Mouse (Mus musculus): ENCODE results near the gene Grip1. TPM values are rescaled to one million over a fixed set of nuclear protein-coding genes. Genes with fewer than 3 reads are reported as not detected.

The Grip1 gene
- polyA plus RNA-seq, 1 experiment from 2014 or later = 5.0 TPM

DNA sequence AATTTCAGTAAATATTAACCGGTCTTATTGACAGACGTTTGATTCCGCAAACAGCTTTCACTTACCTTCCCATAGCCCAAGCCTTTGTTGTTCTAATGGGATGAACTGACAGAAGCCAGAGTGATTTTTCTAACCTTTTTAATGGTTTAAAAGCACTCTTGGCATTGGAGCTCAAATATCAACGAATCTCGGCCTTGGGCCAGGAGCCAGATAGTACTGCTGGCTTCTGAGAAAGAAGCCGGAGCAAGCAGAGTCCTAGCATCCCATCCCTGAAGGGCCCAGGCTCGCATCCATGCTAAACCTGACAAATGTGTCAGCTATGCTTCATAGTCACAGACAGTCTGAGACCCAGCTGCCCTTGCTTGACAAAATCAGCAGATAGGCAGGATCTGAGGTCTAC is 302.6 kb downstream of the Grip1 start:
- Histone ChIP-seq H3K9me3 (no peaks in the 10 kb centered on the region), H3K27me3 (no peaks in the 10 kb centered on the region), H3K27ac (no peak overlapping the region), H3K9ac (replicated peaks) (no peak overlapping the region), H3K4me1 (replicated peaks) (peaks cover 53% of the 10 kb centered on the region), H3K4me3 (replicated peaks) (no peak overlapping the region), H3K36me3 (no peaks in the 10 kb centered on the region), H3K4me2 (no peak overlapping the region)
- 88% methylated on average over 7 of the region's 7 CpGs for WGBS
- ATAC-seq (ENCODE audit: insufficient number of reproducible peaks, insufficient read depth, low FRiP score, low TSS enrichment, low read depth) = no peak

DNA sequence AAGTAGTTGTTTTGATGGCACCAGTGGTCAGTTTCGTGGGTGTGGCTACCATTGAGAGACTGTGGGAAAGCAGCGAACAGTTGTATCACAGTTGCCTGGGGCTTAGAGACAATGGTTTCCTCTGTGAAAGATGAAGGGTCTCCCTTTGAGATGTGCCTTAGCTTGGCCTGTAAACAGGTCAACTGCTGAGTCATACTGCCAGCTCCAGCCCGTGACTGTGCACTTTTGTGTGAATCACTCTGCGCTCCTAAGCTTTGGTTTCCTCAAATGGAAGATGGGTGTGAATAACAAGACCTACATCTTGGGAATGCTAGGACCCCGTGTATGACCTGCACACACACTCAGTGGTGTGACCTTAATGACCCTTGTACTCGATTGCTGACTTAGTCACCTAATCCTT is 303.6 kb downstream of the Grip1 start:
- no peak for ATAC-seq (ENCODE audit: insufficient number of reproducible peaks, insufficient read depth, low FRiP score, low TSS enrichment, low read depth)
- 76% methylated on average over 6 of the region's 6 CpGs for WGBS
- H3K4me2 ChIP-seq = no peak overlapping the region
- H3K27me3 ChIP-seq = no peaks in the 10 kb centered on the region
- H3K27ac ChIP-seq = no peak overlapping the region
- H3K9ac ChIP-seq (replicated peaks) = no peak overlapping the region
- peaks cover 57% of the 10 kb centered on the region for H3K4me1 ChIP-seq (replicated peaks)
- H3K9me3 ChIP-seq = no peaks in the 10 kb centered on the region
- no peaks in the 10 kb centered on the region for H3K36me3 ChIP-seq
- H3K4me3 ChIP-seq (replicated peaks) = no peak overlapping the region

DNA sequence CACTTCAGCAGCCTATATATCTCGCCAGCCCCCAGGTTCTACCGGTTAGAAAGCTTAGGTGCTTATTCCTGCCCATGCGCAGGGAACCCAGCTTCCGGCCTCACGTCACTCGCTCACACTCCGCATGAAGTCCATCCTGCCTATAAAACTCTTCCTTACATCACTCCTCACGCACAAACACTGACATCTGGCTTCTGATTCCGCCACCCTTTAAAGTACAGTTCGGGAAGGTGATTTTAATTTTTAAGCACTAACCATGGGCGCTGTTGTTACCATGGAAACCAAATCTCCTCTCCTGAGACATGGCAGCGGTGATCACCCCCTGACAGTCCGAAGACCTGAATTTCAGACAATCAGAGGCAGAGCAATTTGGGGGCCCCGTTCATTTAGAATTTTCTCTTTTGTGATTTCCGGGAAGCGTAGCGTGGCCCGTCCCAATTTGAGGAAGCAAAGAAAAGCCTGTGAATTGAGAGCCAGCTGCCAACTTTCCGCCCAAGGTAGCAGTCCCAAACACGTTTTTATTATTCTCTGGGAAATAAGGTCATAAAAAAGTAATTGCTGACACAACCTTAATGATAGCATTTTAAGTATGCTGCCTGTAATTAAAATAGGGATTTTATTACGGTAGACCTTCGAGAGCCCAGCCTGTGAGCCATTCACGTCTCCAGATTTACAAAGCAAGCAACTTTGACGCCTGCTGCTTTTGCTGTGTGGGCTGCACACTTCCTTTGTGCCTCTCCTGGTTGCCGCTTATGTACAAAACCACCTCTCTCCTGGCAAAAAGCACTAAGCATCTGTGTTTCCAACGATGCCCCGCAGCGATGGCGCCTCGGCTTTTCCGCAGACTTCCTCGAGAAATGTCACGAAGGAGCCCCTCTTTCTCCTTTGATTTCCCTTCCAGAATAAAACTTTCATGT is 308.1 kb downstream of the Grip1 start:
- Histone ChIP-seq H3K27ac (peak overlapping the region; percentile 73), H3K9ac (replicated peaks) (no peak overlapping the region; the same call in 1 of the 2 replicates), H3K4me3 (replicated peaks) (peak overlapping the region; percentile 27), H3K4me2 (peak overlapping the region; percentile 54), H3K9me3 (no peaks in the 10 kb centered on the region), H3K27me3 (no peaks in the 10 kb centered on the region), H3K4me1 (replicated peaks) (peaks cover 38% of the 10 kb centered on the region), H3K36me3 (no peaks in the 10 kb centered on the region)
- peak; percentile 66 for ATAC-seq (ENCODE audit: insufficient number of reproducible peaks, insufficient read depth, low FRiP score, low TSS enrichment, low read depth)
- 36% methylated on average over 33 of the region's 33 CpGs for WGBS

DNA sequence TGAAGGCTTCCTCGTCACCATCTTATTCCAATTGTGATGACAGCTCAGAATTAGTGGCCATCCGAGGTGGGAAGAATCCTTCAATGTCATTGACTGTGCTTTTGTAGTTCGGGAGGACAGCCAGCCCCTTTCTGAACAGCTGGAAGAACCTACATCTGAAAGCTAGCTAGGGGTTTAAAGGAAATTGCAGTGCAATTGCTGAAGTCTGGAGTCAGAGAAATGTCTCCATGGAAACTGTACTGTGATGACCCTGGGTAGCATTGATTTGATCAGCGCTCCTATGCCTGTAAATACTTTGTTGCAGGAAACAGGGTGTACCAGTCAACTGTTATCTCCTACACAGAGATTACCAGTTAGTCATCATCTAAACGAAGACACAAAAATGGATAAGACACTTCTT is 325.2 kb downstream of the Grip1 start:
- no peaks in the 10 kb centered on the region for H3K36me3 ChIP-seq
- H3K9me3 ChIP-seq = no peaks in the 10 kb centered on the region
- WGBS = 66% methylated on average over 5 of the region's 5 CpGs
- no peaks in the 10 kb centered on the region for H3K4me1 ChIP-seq (replicated peaks)
- H3K9ac ChIP-seq (replicated peaks) = no peak overlapping the region
- ATAC-seq (ENCODE audit: insufficient number of reproducible peaks, insufficient read depth, low FRiP score, low TSS enrichment, low read depth) = no peak
- no peak overlapping the region for H3K4me3 ChIP-seq (replicated peaks)
- H3K27ac ChIP-seq = no peak overlapping the region
- H3K27me3 ChIP-seq = no peaks in the 10 kb centered on the region
- no peak overlapping the region for H3K4me2 ChIP-seq

DNA sequence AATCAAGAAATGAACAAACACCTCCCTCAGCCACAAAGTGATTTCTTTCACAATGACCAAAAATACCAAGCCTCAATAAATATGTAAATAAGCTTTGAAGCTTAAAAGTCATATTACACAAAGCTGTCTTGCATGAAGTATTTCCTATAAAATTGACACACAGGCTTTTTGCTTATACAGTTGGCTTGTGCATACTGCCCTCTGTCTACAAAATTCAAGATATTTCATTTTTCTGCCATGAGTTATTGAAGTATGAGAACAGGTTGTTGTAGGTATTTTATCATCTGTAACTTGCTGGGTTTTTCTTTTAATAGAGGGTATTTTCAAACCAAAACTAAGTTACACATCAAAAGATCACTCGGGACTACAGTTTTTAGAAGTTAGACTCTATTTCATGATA is 326.0 kb downstream of the Grip1 start:
- no peak overlapping the region for H3K4me2 ChIP-seq
- WGBS = 91% methylated on average over 1 of the region's 1 CpGs
- H3K27me3 ChIP-seq = no peaks in the 10 kb centered on the region
- no peak overlapping the region for H3K4me3 ChIP-seq (replicated peaks)
- H3K36me3 ChIP-seq = no peaks in the 10 kb centered on the region
- H3K4me1 ChIP-seq (replicated peaks) = no peaks in the 10 kb centered on the region
- no peak overlapping the region for H3K9ac ChIP-seq (replicated peaks)
- H3K9me3 ChIP-seq = no peaks in the 10 kb centered on the region
- H3K27ac ChIP-seq = no peak overlapping the region
- no peak for ATAC-seq (ENCODE audit: insufficient number of reproducible peaks, insufficient read depth, low FRiP score, low TSS enrichment, low read depth)

DNA sequence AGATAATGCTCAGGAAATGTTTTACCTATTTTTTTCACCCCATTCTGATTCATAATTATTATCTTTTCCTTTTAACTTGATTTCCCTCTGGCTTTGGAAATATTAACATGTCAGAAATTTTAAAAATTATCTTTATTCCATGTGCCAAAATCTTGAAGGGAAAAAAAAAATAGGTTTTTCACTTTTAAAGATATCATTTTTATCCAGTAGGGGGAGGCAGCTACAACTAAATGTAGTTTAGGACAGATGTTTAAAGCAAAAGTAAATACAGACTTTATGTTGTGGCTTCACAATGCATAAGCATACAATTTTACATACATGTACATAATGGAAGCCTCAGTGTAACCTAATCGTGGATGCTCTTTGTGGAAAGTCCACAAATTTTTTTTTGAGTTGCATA is 336.9 kb downstream of the Grip1 start:
- Histone ChIP-seq H3K4me1 (replicated peaks) (0 out of 2 replicates have a peak, but pooled peaks cover 4% of the 10 kb centered on the region), H3K36me3 (no peaks in the 10 kb centered on the region), H3K9me3 (no peaks in the 10 kb centered on the region), H3K9ac (replicated peaks) (no peak overlapping the region), H3K27ac (no peak overlapping the region), H3K4me2 (no peak overlapping the region), H3K4me3 (replicated peaks) (no peak overlapping the region), H3K27me3 (no peaks in the 10 kb centered on the region)
- 77% methylated on average over 1 of the region's 1 CpGs for WGBS
- no peak for ATAC-seq (ENCODE audit: insufficient number of reproducible peaks, insufficient read depth, low FRiP score, low TSS enrichment, low read depth)

DNA sequence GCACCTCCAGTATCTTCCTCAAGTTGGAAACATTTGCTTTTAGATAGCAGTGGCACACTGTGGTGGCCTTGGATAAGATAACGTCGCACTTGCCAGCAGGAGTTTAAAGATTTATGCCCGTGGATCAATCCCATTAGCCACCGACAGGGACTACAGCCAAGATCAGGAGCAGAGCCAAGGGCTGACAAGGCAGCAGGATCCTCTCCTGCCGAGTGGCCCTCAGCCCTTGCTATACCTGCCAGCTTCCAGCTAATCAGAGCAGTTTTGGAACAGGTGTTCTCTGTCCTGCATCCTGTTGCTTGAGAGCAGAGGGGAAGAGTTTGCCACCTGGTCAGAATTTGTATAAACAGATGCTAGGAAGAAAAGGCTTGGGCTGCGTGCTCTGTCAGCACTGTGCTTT is 348.8 kb downstream of the Grip1 start:
- Histone ChIP-seq H3K27me3 (peaks cover 4% of the 10 kb centered on the region; the same call in 1 of the 2 replicates), H3K9me3 (no peaks in the 10 kb centered on the region), H3K36me3 (no peaks in the 10 kb centered on the region), H3K4me1 (replicated peaks) (no peaks in the 10 kb centered on the region; the same call in 1 of the 2 replicates), H3K4me3 (replicated peaks) (no peak overlapping the region), H3K9ac (replicated peaks) (no peak overlapping the region), H3K4me2 (no peak overlapping the region), H3K27ac (no peak overlapping the region)
- ATAC-seq (ENCODE audit: insufficient number of reproducible peaks, insufficient read depth, low FRiP score, low TSS enrichment, low read depth) = no peak; the same call in 1 of the 2 replicates
- WGBS = 56% methylated on average over 6 of the region's 6 CpGs

DNA sequence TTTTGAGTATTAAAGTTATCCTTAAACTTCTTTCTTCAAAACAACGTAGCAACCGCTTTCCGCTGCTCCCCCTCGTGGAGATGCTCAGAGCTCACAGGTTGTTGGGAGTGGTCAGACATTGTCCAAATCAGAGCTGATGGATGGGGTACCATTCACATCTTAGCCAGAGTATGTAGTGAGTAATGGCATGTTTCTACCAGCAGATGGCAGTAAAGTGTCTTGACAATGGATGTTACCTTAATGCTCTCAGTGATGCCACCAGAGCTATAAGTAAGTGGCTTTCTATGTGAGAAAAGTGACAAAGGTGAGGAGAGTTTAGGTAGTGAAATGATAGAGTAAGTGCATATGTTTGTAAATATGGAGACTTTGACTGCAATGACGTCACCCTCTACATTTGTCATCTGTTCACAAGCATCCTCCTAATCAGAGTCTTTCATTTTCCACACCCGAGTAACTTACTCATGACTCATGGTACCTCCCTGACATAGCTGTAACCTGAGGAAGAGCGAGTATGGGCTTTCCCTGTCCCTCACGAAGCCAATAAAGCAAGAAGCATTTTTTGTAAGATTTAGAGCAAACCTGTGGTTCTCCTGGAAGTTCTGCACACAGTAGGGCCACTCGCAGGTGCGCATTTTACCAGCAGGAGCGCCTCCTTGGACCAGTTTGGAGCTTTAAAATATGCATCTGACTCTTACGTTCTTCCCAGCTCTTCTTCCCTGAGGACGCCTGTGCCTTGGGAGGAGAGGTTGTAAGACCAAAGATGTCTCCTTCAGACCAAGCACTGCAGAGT is 350.2 kb downstream of the Grip1 start:
- Histone ChIP-seq H3K9ac (replicated peaks) (no peak overlapping the region), H3K27ac (no peak overlapping the region), H3K9me3 (no peaks in the 10 kb centered on the region), H3K27me3 (peaks cover 4% of the 10 kb centered on the region; the same call in 1 of the 2 replicates), H3K4me1 (replicated peaks) (no peaks in the 10 kb centered on the region; the same call in 1 of the 2 replicates), H3K4me2 (no peak overlapping the region), H3K36me3 (no peaks in the 10 kb centered on the region), H3K4me3 (replicated peaks) (no peak overlapping the region)
- 59% methylated on average over 13 of the region's 13 CpGs for WGBS
- ATAC-seq (ENCODE audit: insufficient number of reproducible peaks, insufficient read depth, low FRiP score, low TSS enrichment, low read depth) = 0 out of 2 replicates have a peak, but pooled peaks have one; percentile 64

DNA sequence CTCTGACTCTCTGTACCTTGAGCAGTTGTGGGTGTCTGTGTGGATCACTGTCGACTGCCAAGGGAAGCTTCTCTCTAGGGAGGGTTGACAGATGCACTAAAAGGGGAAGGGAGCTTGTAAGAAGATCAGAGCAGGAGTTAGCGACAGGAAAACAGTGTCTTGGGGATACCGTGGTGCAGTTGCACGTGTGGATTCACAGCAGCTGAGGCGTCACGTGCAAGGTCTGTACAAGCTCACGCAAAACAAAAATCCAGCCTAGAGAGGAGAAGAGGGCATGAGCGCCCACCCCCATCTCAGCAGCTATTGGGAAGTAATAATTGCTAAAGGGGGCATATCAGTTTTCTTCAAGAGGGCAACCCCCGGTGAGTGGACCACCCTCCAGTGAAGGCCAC is 350.8 kb downstream of the Grip1 start:
- 84% methylated on average over 9 of the region's 9 CpGs for WGBS
- ATAC-seq (ENCODE audit: insufficient number of reproducible peaks, insufficient read depth, low FRiP score, low TSS enrichment, low read depth) = no peak
- no peak overlapping the region for H3K4me3 ChIP-seq (replicated peaks)
- no peaks in the 10 kb centered on the region for H3K9me3 ChIP-seq
- no peak overlapping the region for H3K4me2 ChIP-seq
- H3K9ac ChIP-seq (replicated peaks) = no peak overlapping the region
- H3K4me1 ChIP-seq (replicated peaks) = no peaks in the 10 kb centered on the region; the same call in 1 of the 2 replicates
- H3K27ac ChIP-seq = no peak overlapping the region
- H3K36me3 ChIP-seq = no peaks in the 10 kb centered on the region
- peaks cover 4% of the 10 kb centered on the region; the same call in 1 of the 2 replicates for H3K27me3 ChIP-seq

DNA sequence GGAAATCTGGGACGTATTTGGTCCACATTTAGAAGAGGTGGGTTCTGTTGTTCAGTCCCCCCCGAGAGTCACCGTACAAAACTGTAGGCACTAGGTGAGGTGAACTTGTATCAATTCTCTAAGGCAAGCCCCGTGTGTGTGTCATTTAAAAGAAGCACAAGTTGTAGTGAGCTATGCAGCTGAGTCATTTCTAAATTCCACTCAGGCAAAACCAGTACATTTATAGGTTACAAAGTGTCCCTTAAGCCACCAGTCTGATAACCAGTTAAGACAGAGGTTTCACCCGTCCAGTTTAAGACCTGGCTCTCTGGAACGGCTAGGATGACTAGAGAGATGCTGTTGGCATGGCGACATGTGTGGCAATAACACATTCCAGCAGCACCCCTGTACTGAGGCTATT is 351.5 kb downstream of the Grip1 start:
- Histone ChIP-seq H3K36me3 (no peaks in the 10 kb centered on the region), H3K27me3 (peaks cover 4% of the 10 kb centered on the region; the same call in 1 of the 2 replicates), H3K4me1 (replicated peaks) (no peaks in the 10 kb centered on the region; the same call in 1 of the 2 replicates), H3K9me3 (no peaks in the 10 kb centered on the region), H3K4me2 (no peak overlapping the region), H3K27ac (no peak overlapping the region), H3K9ac (replicated peaks) (no peak overlapping the region), H3K4me3 (replicated peaks) (no peak overlapping the region)
- 83% methylated on average over 7 of the region's 7 CpGs for WGBS
- no peak for ATAC-seq (ENCODE audit: insufficient number of reproducible peaks, insufficient read depth, low FRiP score, low TSS enrichment, low read depth)

DNA sequence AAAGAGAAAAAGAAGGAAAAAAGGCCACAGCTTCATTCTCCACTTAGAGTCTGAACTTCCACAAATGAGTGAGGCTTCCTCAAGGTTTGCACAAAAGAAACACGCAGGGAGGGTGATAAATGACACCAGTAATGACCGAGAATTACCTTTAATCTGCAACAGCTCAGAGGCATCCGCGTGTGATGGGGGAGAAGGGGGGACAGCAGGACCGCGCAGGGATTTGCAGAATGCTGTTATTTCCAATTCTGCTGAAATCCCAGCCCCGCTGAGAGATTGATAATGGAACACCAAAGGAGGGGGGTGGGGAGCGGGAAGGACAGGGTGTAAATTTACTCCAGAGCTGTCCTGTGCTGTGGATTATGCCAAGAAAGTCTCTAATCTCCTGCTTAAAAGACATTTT is 352.5 kb downstream of the Grip1 start:
- Histone ChIP-seq H3K4me1 (replicated peaks) (no peaks in the 10 kb centered on the region; the same call in 1 of the 2 replicates), H3K4me2 (no peak overlapping the region), H3K9me3 (0 out of 2 replicates have a peak, but pooled peaks cover 2% of the 10 kb centered on the region), H3K36me3 (no peaks in the 10 kb centered on the region), H3K9ac (replicated peaks) (no peak overlapping the region), H3K4me3 (replicated peaks) (no peak overlapping the region), H3K27me3 (peaks cover 4% of the 10 kb centered on the region; the same call in 1 of the 2 replicates), H3K27ac (no peak overlapping the region)
- ATAC-seq (ENCODE audit: insufficient number of reproducible peaks, insufficient read depth, low FRiP score, low TSS enrichment, low read depth) = no peak
- WGBS = 24% methylated on average over 8 of the region's 8 CpGs

Measured in limb, embryonic 12.5 days (tissue).